In the genomic region with DNA sequence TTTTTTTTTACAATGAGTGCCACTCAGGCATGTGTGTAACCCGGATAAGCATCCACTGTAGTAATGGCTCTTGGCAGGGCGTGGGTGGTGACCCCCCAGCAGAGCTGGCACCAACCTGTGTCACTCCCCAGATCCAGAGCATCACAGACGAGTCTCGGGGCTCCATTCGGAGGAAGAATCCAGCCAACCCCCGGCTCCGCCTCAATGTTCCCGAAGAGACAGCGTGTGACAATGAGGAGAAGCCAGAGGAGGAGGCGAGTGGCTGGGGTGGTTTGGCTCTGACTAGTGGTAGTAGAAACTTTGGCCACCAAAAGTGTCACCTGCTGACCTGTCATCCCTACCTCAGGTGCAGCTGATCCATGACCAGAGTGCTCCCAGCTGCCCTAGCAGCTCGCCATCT, we compare ENCODE assay signal across 24 mouse cellular contexts.
"Had no signal": no experiment of that assay in that cellular context is flagged by ENCODE, and none has a peak within 500 bp of the region (broad histone marks: within the 10 kb centered on the region; RNA-seq: fewer than 3 reads in every experiment).

No protein-coding gene starts in this region.

- ATAC-seq: liver, embryonic 12.5 days; midbrain, embryonic 13.5 days; midbrain, embryonic 16.5 days had no signal

- DNase-seq: kidney, adult 9 months; kidney, postnatal 14 days; kidney, postnatal 4 days; layer of hippocampus, adult 9-11 months; layer of hippocampus, postnatal 36 days; liver; lung, adult 18-20 months; lung, postnatal 10 days; lung, postnatal 36 days; right cerebral cortex, postnatal 25 days; spleen, adult 18-20 months; thymus, postnatal 25 days had no signal

- H3K27ac ChIP-seq: limb, embryonic 10.5 days; limb, embryonic 13.5 days; liver, embryonic 12.5 days; liver, embryonic 15.5 days; lung, embryonic 15.5 days; midbrain, embryonic 10.5 days; midbrain, embryonic 13.5 days; neural tube, embryonic 13.5 days; stomach, embryonic 15.5 days had no signal

- H3K4me3 ChIP-seq: limb, embryonic 10.5 days; limb, embryonic 13.5 days; liver, embryonic 12.5 days; liver, embryonic 15.5 days; lung, embryonic 15.5 days; megakaryocyte, embryonic 14.5 days; midbrain, embryonic 10.5 days; midbrain, embryonic 13.5 days; myocyte; neural tube, embryonic 13.5 days; stomach, embryonic 15.5 days had no signal
